Mouse (Mus musculus) liver, embryonic 12.5 days (tissue): Measurements from ENCODE around the gene 4930430F08Rik. TPM values are rescaled to one million over a fixed set of nuclear protein-coding genes. Genes with fewer than 3 reads are reported as not detected.
"Not testable (repeated sequence)": the region's sequence is repeated elsewhere in the genome, so short reads cannot be mapped to it uniquely, and the experiment has no call there.

ENCODE experiments used
- ATAC-seq: fragments of 200-750 bp; cut with Nextera tagmentation; 2 replicates; pipeline ENCODE4 v1.8.0; 2017; ENCODE audit warnings: moderate number of reproducible peaks, mild to moderate bottlenecking, moderate library complexity
- H3K27ac ChIP-seq: fragments of 300-500 bp; sonication (generic); 2 replicates; pipeline ENCODE4 v1.5.1; 2016; ENCODE audit warnings: mild to moderate bottlenecking
- H3K27me3 ChIP-seq: fragments of 300-500 bp; sonication (generic); replicated peaks from 2 replicates; pipeline ENCODE4 v1.6.1; 2016; ENCODE audit warnings: mild to moderate bottlenecking, moderate library complexity
- H3K36me3 ChIP-seq: fragments of 300-500 bp; sonication (generic); 2 replicates; pipeline ENCODE4 v1.6.1; 2016; ENCODE audit warnings: mild to moderate bottlenecking, moderate library complexity
- H3K4me1 ChIP-seq: fragments of 300-500 bp; sonication (generic); 2 replicates; pipeline ENCODE4 v1.6.1; 2016
- H3K4me2 ChIP-seq: fragments of 300-500 bp; sonication (generic); 2 replicates; pipeline ENCODE4 v1.6.1; 2016; ENCODE audit warnings: mild to moderate bottlenecking, moderate library complexity
- H3K4me3 ChIP-seq: fragments of 300-500 bp; sonication (generic); 2 replicates; pipeline ENCODE4 v1.5.1; 2016; ENCODE audit warnings: mild to moderate bottlenecking, moderate library complexity
- H3K9ac ChIP-seq: fragments of 300-500 bp; sonication (generic); 2 replicates; pipeline ENCODE4 v1.6.1; 2016; ENCODE audit warnings: mild to moderate bottlenecking, moderate library complexity
- H3K9me3 ChIP-seq: fragments of 300-500 bp; sonication (generic); replicated peaks from 2 replicates; pipeline ENCODE4 v1.6.1; 2016; ENCODE audit warnings: mild to moderate bottlenecking, moderate library complexity
- WGBS: fragments of 180-500 bp; shearing (Covaris S2); methylation state at CpG from one replicate; pipeline ENCODE4 v1.1.7; 2016; ENCODE audit not compliant: insufficient replicate concordance; 5-methylcytosine and 5-hydroxymethylcytosine counted together
- polyA plus RNA-seq: library from polyadenylated mRNA; unstranded; fragments of >200 nt; fragmentation: Nextera tagmentation; extraction: Ambion mirVana; gene quantifications from 2 replicates; pipeline ENCODE4 v1.2.1, GENCODE M21; 2016

The 4930430F08Rik gene
- polyA plus RNA-seq, 1 experiment from 2014 or later = 15.2 TPM

- no peak overlapping the region for H3K9ac ChIP-seq
- H3K9me3 ChIP-seq = no peaks in the 10 kb centered on the region
- no peak overlapping the region for H3K4me3 ChIP-seq
- peak overlapping the region; percentile 89 for H3K27ac ChIP-seq
- ATAC-seq = peak; percentile 57
- peak overlapping the region; percentile 45 for H3K4me2 ChIP-seq
- H3K36me3 ChIP-seq = peaks cover 54% of the 10 kb centered on the region
- WGBS = 53% methylated on average over 7 of the region's 7 CpGs
- H3K4me1 ChIP-seq = peaks cover 36% of the 10 kb centered on the region
- no peaks in the 10 kb centered on the region for H3K27me3 ChIP-seq
These were observed 14.9 kb downstream of the 4930430F08Rik start for GRCm38 (mm10) chr10:100575294-100575693.

- peak overlapping the region; percentile 89 for H3K27ac ChIP-seq
These were observed 15.6 kb downstream of the 4930430F08Rik start for GRCm38 (mm10) chr10:100574505-100575149.

GRCm38 (mm10) chr10:100571707-100572106, 18.5 kb downstream of the 4930430F08Rik start:
- Histone ChIP-seq H3K27ac (peak overlapping the region; percentile 58), H3K4me3 (no peak overlapping the region), H3K4me2 (no peak overlapping the region), H3K9ac (peak overlapping the region; percentile 17; the same call in 1 of the 2 replicates), H3K4me1 (peaks cover 36% of the 10 kb centered on the region), H3K9me3 (no peaks in the 10 kb centered on the region), H3K27me3 (no peaks in the 10 kb centered on the region), H3K36me3 (peaks cover 43% of the 10 kb centered on the region)
- 60% methylated on average over 3 of the region's 3 CpGs for WGBS
- ATAC-seq = no peak

More at GRCm38 (mm10) chr10:100574505-100575149, 15.6 kb downstream of the 4930430F08Rik start:
- Histone ChIP-seq H3K9me3 (no peaks in the 10 kb centered on the region), H3K9ac (0 out of 2 replicates have a peak overlapping the region, but pooled peaks have one; percentile 19), H3K4me3 (no peak overlapping the region), H3K27me3 (no peaks in the 10 kb centered on the region), H3K4me2 (peak overlapping the region; percentile 45), H3K36me3 (peaks cover 54% of the 10 kb centered on the region), H3K4me1 (peaks cover 36% of the 10 kb centered on the region)
- 41% methylated on average over 7 of the region's 7 CpGs for WGBS
- ATAC-seq = peak; percentile 96

GRCm38 (mm10) chr10:100564112-100564511, 26.1 kb downstream of the 4930430F08Rik start:
- H3K9ac ChIP-seq = no peak overlapping the region

GRCm38 (mm10) chr10:100560194-100560883, 29.9 kb downstream of the 4930430F08Rik start:
- ATAC-seq = peak; percentile 93
- not testable (repeated sequence) for H3K9me3 ChIP-seq
- peak overlapping the region; percentile 39 for H3K4me2 ChIP-seq

More at GRCm38 (mm10) chr10:100564112-100564511, 26.1 kb downstream of the 4930430F08Rik start:
- Histone ChIP-seq H3K27ac (no peak overlapping the region), H3K4me1 (peaks cover 11% of the 10 kb centered on the region), H3K4me2 (no peak overlapping the region), H3K9me3 (no peaks in the 10 kb centered on the region), H3K27me3 (no peaks in the 10 kb centered on the region), H3K4me3 (no peak overlapping the region), H3K36me3 (peaks cover 41% of the 10 kb centered on the region)
- 75% methylated on average over 3 of the region's 3 CpGs for WGBS
- no peak for ATAC-seq

GRCm38 (mm10) chr10:100556566-100557175, 33.6 kb downstream of the 4930430F08Rik start:
- Histone ChIP-seq H3K4me1 (peaks cover 11% of the 10 kb centered on the region), H3K9ac (no peak overlapping the region), H3K27ac (no peak overlapping the region), H3K4me2 (no peak overlapping the region), H3K4me3 (no peak overlapping the region), H3K9me3 (no peaks in the 10 kb centered on the region), H3K27me3 (no peaks in the 10 kb centered on the region), H3K36me3 (peaks cover 17% of the 10 kb centered on the region)
- WGBS = 82% methylated on average over 3 of the region's 3 CpGs
- ATAC-seq = no peak

More at GRCm38 (mm10) chr10:100560194-100560883, 29.9 kb downstream of the 4930430F08Rik start:
- H3K9ac ChIP-seq, H3K4me3 ChIP-seq, H3K27me3 ChIP-seq: not testable (repeated sequence)
- Histone ChIP-seq H3K27ac (peak overlapping the region; percentile 63), H3K36me3 (peaks cover 30% of the 10 kb centered on the region), H3K4me1 (peaks cover 11% of the 10 kb centered on the region)
- WGBS = 53% methylated on average over 3 of the region's 3 CpGs

- Histone ChIP-seq H3K27ac (peak overlapping the region; percentile 81), H3K4me3 (peak overlapping the region; percentile 5; the same call in 1 of the 2 replicates), H3K9me3 (no peaks in the 10 kb centered on the region), H3K4me1 (peaks cover 23% of the 10 kb centered on the region), H3K9ac (peak overlapping the region; percentile 42; the same call in 1 of the 2 replicates), H3K36me3 (peaks cover 20% of the 10 kb centered on the region), H3K27me3 (no peaks in the 10 kb centered on the region), H3K4me2 (peak overlapping the region; percentile 45)
- peak; percentile 97 for ATAC-seq
- WGBS = 56% methylated on average over 9 of the region's 9 CpGs
These were observed 65.5 kb downstream of the 4930430F08Rik start for GRCm38 (mm10) chr10:100524499-100525390.

- no peak overlapping the region for H3K4me2 ChIP-seq
- peaks cover 29% of the 10 kb centered on the region for H3K36me3 ChIP-seq
- no peaks in the 10 kb centered on the region for H3K9me3 ChIP-seq
- no peak overlapping the region for H3K27ac ChIP-seq
- no peak for ATAC-seq
- WGBS = 88% methylated on average over 9 of the region's 9 CpGs
- no peaks in the 10 kb centered on the region for H3K27me3 ChIP-seq
- peaks cover 21% of the 10 kb centered on the region for H3K4me1 ChIP-seq
- no peak overlapping the region for H3K4me3 ChIP-seq
- H3K9ac ChIP-seq = no peak overlapping the region
These were observed 67.9 kb downstream of the 4930430F08Rik start for GRCm38 (mm10) chr10:100522330-100522729.

Other genes with a start within 250 kb of the 4930430F08Rik start
- not detected in 2 replicates for gene Gm4302, start 249.6 kb downstream of the 4930430F08Rik start, polyA plus RNA-seq
- gene Gm4303, start 244.5 kb downstream of the 4930430F08Rik start, polyA plus RNA-seq = not detected in 2 replicates
- not detected in 2 replicates for gene Gm4305, start 239.3 kb downstream of the 4930430F08Rik start, polyA plus RNA-seq
- gene Gm4307, start 229.1 kb downstream of the 4930430F08Rik start, polyA plus RNA-seq = not detected in 2 replicates
- not detected in 2 replicates for gene Gm4312, start 207.9 kb downstream of the 4930430F08Rik start, polyA plus RNA-seq
- gene Tmtc3, start 103.1 kb downstream of the 4930430F08Rik start, polyA plus RNA-seq = 10.5 and 11.8 TPM in 2 replicates
- 4.2 and 4.8 TPM in 2 replicates for gene Cep290, start 102.9 kb downstream of the 4930430F08Rik start, polyA plus RNA-seq
- gene 1700017N19Rik, start 61 bp upstream of the 4930430F08Rik start, polyA plus RNA-seq = not detected in 2 replicates